Mouse (Mus musculus) kidney, adult 2 months (tissue): Measurements from ENCODE around the gene Cyp27a1.
A peak's percentile ranks its signal among the peaks of the same experiment; 100 is the strongest.

ENCODE experiments used
- CTCF ChIP-seq: fragments of 200-500 bp; conservative IDR thresholded peaks from 2 replicates; pipeline ENCODE4 v1.5.1; 2011; ENCODE audit warnings: low read depth, mild to moderate bottlenecking, control low read depth, low read length, moderate library complexity, mixed read lengths; ENCODE audit not compliant: insufficient read depth, insufficient read length
- POLR2A ChIP-seq: fragments of 200-500 bp; IDR thresholded peaks from one replicate; pipeline ENCODE4 v1.6.1; 2011; ENCODE audit warnings: low read depth, low read length, control low read depth

DNA sequence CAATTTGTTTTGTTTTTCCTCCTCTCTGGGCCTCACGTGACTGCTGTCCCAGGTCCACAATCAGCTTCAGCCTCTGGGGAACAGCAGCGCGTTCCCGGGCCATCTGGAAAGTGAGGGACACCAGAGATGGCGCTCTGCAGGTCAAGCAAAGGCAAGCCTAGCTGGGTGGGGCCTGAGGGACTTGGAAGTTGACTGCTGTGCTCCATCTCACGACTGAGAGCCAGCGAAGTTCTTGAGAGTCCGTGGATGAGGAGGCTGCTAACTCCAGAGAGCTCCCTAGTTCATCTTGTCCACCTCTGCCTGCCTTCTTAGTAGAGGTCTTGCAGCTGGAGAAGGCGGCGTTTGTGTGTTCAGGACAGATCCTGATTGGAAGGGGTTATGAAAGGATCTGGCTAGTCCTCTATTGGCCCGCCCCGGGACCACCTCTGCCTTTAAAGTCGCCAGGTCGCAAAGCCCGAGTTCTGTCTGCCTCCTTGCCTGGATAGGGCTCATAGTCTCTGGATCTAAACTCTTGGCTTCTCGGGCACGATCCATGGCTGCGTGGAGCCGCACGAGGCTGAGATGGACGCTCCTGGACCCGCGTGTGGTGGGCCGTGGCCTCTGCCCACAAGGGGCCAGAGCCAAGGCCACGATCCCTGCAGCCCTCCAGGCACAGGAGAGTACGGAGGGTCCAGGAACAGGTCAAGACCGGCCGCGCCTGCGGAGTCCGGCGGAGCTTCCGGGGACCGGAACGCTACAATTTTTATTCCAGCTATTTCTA, at the start of gene Cyp27a1:
- TF ChIP-seq POLR2A (peak; percentile 45), CTCF (peak; percentile 28; the same call in 1 of the 2 replicates)
